Mouse (Mus musculus): Measurements from ENCODE around the gene Tacc2. TPM values are rescaled to one million over a fixed set of nuclear protein-coding genes. Genes with fewer than 3 reads are reported as not detected.

The Tacc2 gene
- polyA plus RNA-seq, 1 experiment from 2014 or later = 25.3 TPM

DNA sequence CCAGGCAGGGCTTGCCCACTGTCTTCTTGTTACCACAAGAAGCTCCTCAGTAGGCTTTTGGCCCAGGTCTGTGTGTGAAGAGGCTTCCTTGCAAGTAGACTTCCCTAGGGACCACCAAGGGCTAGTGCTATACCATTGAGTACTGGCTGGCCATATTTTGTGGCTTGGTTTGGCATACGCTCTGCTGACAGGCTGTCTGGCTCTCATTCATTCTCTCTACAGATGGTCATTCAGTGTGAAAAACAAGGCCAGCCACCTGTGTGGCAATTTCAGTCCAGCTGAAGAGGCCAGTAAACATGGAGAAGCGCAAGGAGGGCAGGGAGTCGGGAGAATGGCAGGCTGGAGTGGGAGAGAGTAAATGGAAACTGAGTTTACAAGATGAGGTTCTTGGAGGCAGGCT lies 138.2 kb downstream of the Tacc2 start:
- Histone ChIP-seq H3K27ac (no peak overlapping the region), H3K27me3 (no peaks in the 10 kb centered on the region), H3K9me3 (no peaks in the 10 kb centered on the region), H3K4me1 (peaks cover 12% of the 10 kb centered on the region), H3K4me2 (no peak overlapping the region), H3K9ac (no peak overlapping the region), H3K36me3 (peaks cover 13% of the 10 kb centered on the region; the same call in 1 of the 2 replicates), H3K4me3 (no peak overlapping the region)
- ATAC-seq (ENCODE audit: borderline replicate concordance, extremely low read depth, low FRiP score, low TSS enrichment) = no peak
- 89% methylated on average over 3 of the region's 3 CpGs for WGBS

DNA sequence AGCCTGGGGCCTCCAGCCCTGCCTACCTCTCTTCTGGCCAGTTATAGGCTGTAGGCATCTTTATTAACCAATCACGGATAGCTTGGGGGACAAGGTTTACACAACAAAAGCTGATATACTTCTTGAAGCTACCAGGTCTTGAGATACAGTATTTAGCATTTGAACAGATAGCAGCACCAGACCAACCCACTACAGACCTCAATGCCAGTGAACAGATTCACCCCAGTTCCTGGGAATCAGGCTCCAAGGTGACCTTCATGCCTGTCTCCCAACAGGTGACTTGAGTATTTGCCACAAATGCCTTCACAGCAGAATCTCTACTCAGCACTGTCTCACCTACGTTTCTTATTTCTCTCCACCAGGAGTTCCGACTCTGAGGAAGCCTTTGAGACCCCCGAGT lies 139.1 kb downstream of the Tacc2 start:
- Histone ChIP-seq H3K4me1 (peaks cover 17% of the 10 kb centered on the region), H3K4me2 (no peak overlapping the region), H3K27me3 (no peaks in the 10 kb centered on the region), H3K9me3 (no peaks in the 10 kb centered on the region), H3K4me3 (no peak overlapping the region), H3K36me3 (peaks cover 13% of the 10 kb centered on the region; the same call in 1 of the 2 replicates), H3K9ac (no peak overlapping the region), H3K27ac (no peak overlapping the region)
- no peak for ATAC-seq (ENCODE audit: borderline replicate concordance, extremely low read depth, low FRiP score, low TSS enrichment)
- WGBS = 86% methylated on average over 4 of the region's 4 CpGs

DNA sequence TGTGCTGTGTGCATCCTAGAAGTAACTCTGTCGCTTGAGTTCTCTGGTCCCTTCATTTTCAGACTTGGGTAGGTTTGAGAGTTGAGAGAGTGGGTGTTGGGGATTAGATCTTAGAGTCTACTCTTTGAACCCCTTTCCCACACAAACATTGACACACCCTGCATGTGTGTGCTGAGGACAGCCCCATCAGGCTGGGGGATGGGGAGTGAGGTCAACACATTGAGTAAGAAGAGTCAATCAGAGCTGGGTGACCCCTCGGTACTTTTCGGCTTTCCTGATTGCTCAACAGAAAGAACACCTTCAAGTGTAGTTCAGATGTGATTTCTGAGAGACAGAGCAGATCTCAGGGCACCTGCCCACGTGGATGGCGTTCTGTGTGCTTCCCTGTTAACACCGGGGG lies 139.8 kb downstream of the Tacc2 start:
- Histone ChIP-seq H3K9me3 (no peaks in the 10 kb centered on the region), H3K36me3 (peaks cover 13% of the 10 kb centered on the region; the same call in 1 of the 2 replicates), H3K27me3 (no peaks in the 10 kb centered on the region), H3K4me2 (no peak overlapping the region), H3K9ac (no peak overlapping the region), H3K4me1 (peaks cover 17% of the 10 kb centered on the region), H3K27ac (no peak overlapping the region), H3K4me3 (no peak overlapping the region)
- 91% methylated on average over 6 of the region's 6 CpGs for WGBS
- no peak for ATAC-seq (ENCODE audit: borderline replicate concordance, extremely low read depth, low FRiP score, low TSS enrichment)

DNA sequence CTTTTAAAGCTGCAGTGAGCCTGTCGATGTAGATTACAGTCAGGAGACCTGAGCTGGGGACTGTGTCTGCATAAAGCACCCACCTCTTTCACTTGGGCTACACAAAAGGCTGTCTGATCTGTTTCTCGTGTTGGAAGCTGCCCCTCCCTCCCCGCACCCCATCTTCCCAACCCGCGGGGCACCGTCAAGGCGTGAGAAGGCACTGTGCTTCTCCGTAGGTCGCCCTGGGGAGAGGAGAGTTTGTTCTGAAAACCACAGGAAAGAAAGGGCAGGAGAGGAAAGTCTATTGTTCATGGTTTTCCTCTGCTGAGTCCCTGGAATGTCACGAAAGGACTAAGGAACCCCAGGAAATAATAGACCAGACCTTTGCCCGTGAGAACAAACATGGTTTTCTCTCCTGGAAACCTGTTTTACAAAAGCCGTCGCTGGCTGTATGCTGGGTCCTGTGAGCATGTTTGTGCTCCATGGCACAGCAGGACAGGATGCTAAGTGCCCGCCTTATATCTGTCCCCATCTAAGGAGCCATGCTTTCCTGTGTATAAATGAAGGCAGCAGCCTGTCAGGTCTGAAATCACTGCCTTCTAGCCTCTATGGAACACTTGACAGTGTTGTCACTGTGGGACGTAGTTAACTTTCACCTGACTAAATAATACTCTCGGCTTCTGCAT lies 142.8 kb downstream of the Tacc2 start:
- H3K4me1 ChIP-seq = peaks cover 17% of the 10 kb centered on the region
- no peak for ATAC-seq (ENCODE audit: borderline replicate concordance, extremely low read depth, low FRiP score, low TSS enrichment)
- H3K4me2 ChIP-seq = peak overlapping the region; percentile 20; the same call in 1 of the 2 replicates
- H3K4me3 ChIP-seq = no peak overlapping the region
- H3K27ac ChIP-seq = peak overlapping the region; percentile 74
- H3K9ac ChIP-seq = no peak overlapping the region
- H3K27me3 ChIP-seq = no peaks in the 10 kb centered on the region
- H3K36me3 ChIP-seq = peaks cover 13% of the 10 kb centered on the region; the same call in 1 of the 2 replicates
- H3K9me3 ChIP-seq = no peaks in the 10 kb centered on the region
- 35% methylated on average over 16 of the region's 16 CpGs for WGBS

DNA sequence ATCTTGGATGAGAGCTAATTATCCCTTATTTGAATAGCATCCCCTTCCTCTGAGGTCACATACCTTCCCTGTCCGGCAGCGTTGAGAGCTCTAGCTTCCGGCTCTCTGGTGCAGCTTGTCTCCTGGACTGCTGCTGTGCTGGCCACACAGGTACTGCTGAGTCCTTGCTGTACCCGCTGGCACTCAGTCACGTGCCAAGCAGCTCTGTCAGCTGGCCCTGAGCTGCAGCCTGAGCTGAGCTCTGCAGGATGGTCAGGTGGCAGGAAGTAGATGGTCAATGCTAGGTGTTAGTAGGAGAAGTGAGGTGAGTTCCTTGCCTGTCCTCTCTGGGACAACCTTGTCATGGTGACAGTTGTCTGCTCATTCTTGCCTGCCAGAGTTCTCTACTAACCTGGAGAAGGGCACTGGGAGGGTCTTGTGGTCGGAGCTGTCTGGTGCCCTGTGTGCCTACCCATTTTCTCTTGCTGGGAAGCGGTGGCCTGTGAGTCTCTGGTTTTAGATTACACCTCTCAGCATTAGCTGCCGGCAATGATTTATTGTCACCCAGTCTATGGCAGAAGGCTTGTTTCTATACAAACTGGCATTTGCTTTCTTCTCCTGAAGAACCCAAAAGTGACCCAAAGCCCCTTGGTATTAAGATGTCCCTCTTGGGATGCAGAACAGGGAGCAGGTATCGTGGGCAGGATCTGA lies 143.6 kb downstream of the Tacc2 start:
- Histone ChIP-seq H3K27me3 (no peaks in the 10 kb centered on the region), H3K9me3 (no peaks in the 10 kb centered on the region), H3K4me3 (no peak overlapping the region), H3K9ac (no peak overlapping the region), H3K27ac (peak overlapping the region; percentile 74; the same call in 1 of the 2 replicates), H3K36me3 (peaks cover 13% of the 10 kb centered on the region; the same call in 1 of the 2 replicates), H3K4me2 (no peak overlapping the region), H3K4me1 (peaks cover 17% of the 10 kb centered on the region)
- ATAC-seq (ENCODE audit: borderline replicate concordance, extremely low read depth, low FRiP score, low TSS enrichment) = no peak
- WGBS = 62% methylated on average over 9 of the region's 9 CpGs

DNA sequence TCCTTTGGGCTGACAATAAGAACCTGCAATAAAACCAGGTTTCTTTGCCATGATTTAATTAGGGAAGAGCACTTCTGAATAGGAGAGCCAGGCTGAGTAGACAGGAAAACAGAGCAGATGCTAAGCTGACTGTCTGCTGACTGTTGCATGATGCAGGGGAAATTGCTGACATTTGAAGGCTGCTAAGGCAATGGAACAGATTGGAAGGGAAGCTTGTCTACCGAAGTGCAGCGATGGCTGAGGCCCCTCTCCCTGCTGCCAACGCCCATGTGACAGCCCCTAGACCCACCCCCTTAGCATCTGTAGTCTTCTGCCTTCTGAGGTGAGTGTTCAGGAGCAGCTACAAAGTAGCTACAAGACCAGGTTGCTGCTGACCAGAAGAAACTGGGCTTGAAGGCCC lies 148.9 kb downstream of the Tacc2 start:
- H3K4me3 ChIP-seq = no peak overlapping the region
- H3K27ac ChIP-seq = 0 out of 2 replicates have a peak overlapping the region, but pooled peaks have one; percentile 2
- WGBS = 54% methylated on average over 3 of the region's 3 CpGs
- no peak overlapping the region for H3K4me2 ChIP-seq
- H3K9me3 ChIP-seq = no peaks in the 10 kb centered on the region
- peaks cover 16% of the 10 kb centered on the region for H3K4me1 ChIP-seq
- no peak for ATAC-seq (ENCODE audit: borderline replicate concordance, extremely low read depth, low FRiP score, low TSS enrichment)
- H3K9ac ChIP-seq = no peak overlapping the region
- no peaks in the 10 kb centered on the region for H3K27me3 ChIP-seq
- H3K36me3 ChIP-seq = peaks cover 12% of the 10 kb centered on the region

DNA sequence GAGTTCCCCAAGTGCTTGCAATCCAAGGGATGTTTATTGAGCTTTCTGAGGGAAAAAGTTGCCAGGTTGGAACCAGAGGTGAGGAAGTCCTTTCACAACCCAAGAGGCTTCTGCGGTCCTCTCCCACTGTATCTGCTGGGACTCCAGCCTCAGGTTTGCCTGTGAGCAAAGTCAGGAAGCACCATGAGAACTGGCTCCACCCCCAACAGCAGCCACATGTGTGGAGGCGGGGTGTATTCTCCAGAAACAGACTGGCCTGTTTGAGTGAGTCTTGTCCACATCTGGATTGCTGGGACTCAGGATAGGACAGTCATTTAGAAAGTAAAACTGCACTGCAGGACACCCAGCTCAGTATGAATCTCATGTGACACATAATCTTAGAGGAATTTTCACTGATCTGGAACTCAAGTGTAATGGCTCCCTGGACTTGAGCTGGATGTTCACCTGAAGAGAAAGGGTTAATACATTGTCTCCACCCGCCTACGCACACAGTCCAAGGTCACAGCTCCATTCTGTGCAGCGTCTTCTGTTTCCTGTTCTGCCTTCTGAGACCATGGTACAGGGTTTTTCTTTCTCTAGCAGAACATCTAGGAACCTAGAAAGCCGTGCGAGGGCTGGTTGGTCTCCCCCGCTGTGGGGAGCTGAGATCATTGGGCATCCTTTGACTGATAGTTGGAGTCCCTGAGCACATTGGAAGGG lies 149.6 kb downstream of the Tacc2 start:
- ATAC-seq (ENCODE audit: borderline replicate concordance, extremely low read depth, low FRiP score, low TSS enrichment) = 0 out of 2 replicates have a peak, but pooled peaks have one; percentile 29
- Histone ChIP-seq H3K9me3 (no peaks in the 10 kb centered on the region), H3K4me3 (no peak overlapping the region), H3K9ac (no peak overlapping the region), H3K4me2 (no peak overlapping the region), H3K27me3 (no peaks in the 10 kb centered on the region), H3K36me3 (peaks cover 12% of the 10 kb centered on the region), H3K4me1 (peaks cover 21% of the 10 kb centered on the region), H3K27ac (peak overlapping the region; percentile 62; the same call in 1 of the 2 replicates)
- 32% methylated on average over 8 of the region's 8 CpGs for WGBS

DNA sequence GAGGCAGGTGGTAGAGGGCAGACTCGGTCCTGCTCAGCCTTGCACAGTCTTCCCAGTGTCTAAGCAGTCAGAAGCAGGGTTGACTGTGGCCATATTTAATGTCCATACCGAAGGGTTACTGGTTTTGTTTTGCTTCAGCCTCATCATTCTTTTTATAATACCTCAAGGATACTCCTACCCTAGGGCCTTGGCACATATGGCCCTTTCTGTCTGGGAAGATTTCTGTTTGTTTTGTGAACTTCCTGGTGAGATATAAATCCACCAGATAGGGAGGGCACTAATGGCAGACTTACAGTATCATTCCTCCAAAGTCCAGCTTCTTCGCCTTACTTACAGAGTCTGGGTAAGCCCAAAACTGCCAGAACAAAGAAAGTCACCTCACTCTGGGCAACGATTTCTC lies 150.3 kb downstream of the Tacc2 start:
- Histone ChIP-seq H3K36me3 (peaks cover 12% of the 10 kb centered on the region), H3K27me3 (no peaks in the 10 kb centered on the region), H3K9me3 (no peaks in the 10 kb centered on the region), H3K4me1 (peaks cover 21% of the 10 kb centered on the region), H3K4me2 (no peak overlapping the region), H3K9ac (no peak overlapping the region), H3K27ac (peak overlapping the region; percentile 62; the same call in 1 of the 2 replicates), H3K4me3 (no peak overlapping the region)
- ATAC-seq (ENCODE audit: borderline replicate concordance, extremely low read depth, low FRiP score, low TSS enrichment) = no peak
- WGBS = 81% methylated on average over 4 of the region's 4 CpGs

DNA sequence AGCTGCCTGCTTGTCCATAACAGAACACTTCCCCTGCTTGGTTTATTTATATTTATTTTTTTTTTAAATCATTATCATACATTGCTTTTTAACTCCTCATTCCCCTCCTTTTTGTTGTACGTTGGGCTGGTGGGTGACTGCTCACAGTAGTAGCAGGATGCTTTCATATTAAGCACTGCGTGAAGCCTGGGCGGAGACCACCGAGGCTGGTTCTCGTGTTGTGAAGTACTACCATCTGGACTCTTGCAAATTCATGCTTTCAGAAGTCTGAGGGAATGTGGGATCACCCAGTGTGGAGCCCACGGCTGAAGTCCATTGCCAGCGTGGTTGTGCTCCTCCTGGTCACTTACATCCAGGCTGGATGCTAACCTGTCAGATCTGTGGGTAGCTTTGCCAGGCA lies 154.6 kb downstream of the Tacc2 start:
- peaks cover 33% of the 10 kb centered on the region for H3K36me3 ChIP-seq
- no peak for ATAC-seq (ENCODE audit: borderline replicate concordance, extremely low read depth, low FRiP score, low TSS enrichment)

DNA sequence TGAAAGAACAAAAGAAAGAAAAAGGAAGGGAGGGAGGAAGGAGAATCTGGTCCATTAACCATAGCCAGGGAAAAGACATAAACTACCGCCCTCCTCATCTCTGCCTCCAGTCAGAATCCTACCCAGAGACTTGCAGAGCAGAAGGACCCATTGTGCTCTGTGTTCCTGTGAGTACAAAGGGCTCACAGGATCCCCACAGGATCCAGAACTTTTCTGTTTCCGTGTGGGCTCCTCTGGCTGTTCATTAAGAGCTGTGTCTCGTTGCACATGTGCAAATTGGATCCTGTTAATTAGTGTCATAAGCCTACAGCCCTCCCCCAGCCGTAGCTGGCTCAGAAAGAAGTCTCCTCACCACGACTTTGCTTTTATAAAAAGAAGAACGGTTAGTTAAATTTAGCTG lies 155.7 kb downstream of the Tacc2 start:
- no peaks in the 10 kb centered on the region for H3K9me3 ChIP-seq
- no peak overlapping the region for H3K9ac ChIP-seq
- no peak overlapping the region for H3K4me2 ChIP-seq
- peaks cover 7% of the 10 kb centered on the region for H3K4me1 ChIP-seq
- H3K27me3 ChIP-seq = no peaks in the 10 kb centered on the region
- no peak overlapping the region for H3K27ac ChIP-seq
- peaks cover 38% of the 10 kb centered on the region for H3K36me3 ChIP-seq
- no peak overlapping the region for H3K4me3 ChIP-seq
- no peak for ATAC-seq (ENCODE audit: borderline replicate concordance, extremely low read depth, low FRiP score, low TSS enrichment)
- 78% methylated on average over 6 of the region's 6 CpGs for WGBS

More for the DNA sequence above, 154.6 kb downstream of the Tacc2 start:
- peaks cover 14% of the 10 kb centered on the region for H3K4me1 ChIP-seq
- no peak overlapping the region for H3K4me3 ChIP-seq
- H3K27me3 ChIP-seq = no peaks in the 10 kb centered on the region
- 44% methylated on average over 7 of the region's 7 CpGs for WGBS
- no peak overlapping the region for H3K4me2 ChIP-seq
- no peak overlapping the region for H3K27ac ChIP-seq
- H3K9me3 ChIP-seq = no peaks in the 10 kb centered on the region
- H3K9ac ChIP-seq = no peak overlapping the region

DNA sequence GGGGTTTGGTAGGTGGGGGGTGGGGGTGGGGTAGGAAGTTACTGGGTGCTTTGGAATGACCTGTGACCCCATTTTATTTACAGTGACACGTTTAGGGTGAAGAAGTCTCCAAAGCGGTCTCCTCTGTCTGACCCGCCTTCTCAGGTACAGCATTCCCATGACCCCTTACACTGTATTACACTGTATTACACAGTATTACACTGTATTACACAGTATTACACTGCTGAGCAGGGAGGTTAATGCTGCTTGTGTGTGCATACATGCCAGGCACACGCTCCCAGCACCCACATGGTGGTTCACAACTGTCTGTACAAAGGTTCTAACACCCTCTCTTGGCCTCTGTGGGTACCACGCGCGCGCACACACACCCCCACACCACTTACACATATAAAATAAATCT lies 156.2 kb downstream of the Tacc2 start:
- ATAC-seq (ENCODE audit: borderline replicate concordance, extremely low read depth, low FRiP score, low TSS enrichment) = no peak
- peaks cover 7% of the 10 kb centered on the region for H3K4me1 ChIP-seq
- no peak overlapping the region for H3K9ac ChIP-seq
- WGBS = 90% methylated on average over 8 of the region's 8 CpGs
- H3K36me3 ChIP-seq = peaks cover 40% of the 10 kb centered on the region
- H3K4me2 ChIP-seq = no peak overlapping the region
- H3K27ac ChIP-seq = no peak overlapping the region
- no peak overlapping the region for H3K4me3 ChIP-seq
- H3K27me3 ChIP-seq = no peaks in the 10 kb centered on the region
- no peaks in the 10 kb centered on the region for H3K9me3 ChIP-seq
